Mouse (Mus musculus): ENCODE measurements around the gene Ptprg. TPM values are rescaled to one million over a fixed set of nuclear protein-coding genes. Genes with fewer than 3 reads are reported as not detected.

Gene Ptprg
- total RNA-seq (2017): not detected in 2 replicates

DNA sequence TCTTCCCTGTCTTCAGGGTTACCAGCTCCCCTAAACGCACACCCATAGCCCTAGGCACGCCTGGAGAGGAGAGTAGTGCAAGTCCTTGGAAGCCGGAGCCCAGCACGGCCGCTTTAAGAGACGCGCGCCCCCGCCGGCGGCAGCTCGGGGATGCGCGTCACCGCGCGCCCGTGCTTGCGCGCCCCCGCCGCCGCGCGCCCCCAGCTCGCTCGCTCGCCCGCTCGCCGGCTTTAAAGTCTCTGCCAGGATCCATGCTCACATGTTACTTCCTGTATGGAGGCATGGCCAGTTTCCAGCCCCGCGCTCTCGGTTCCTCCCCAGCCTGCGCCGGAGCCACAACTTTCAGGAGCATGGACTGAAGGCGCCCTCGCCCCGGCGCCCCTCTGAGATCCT is at the start of gene Ptprg:
TSS of gene Ptprg (plus strand) at position 260 of the 393 bp plus-strand sequence.
- ATAC-seq (replicated peaks in 1 of 2; ENCODE audit: insufficient read depth in 1 of 2, low FRiP score in 2 of 2, low TSS enrichment in 1 of 2, low read depth in 1 of 2, poor library complexity in 2 of 2, severe bottlenecking in 2 of 2): peak; percentile 17 to 36; a peak in 1 of 4 replicates

DNA sequence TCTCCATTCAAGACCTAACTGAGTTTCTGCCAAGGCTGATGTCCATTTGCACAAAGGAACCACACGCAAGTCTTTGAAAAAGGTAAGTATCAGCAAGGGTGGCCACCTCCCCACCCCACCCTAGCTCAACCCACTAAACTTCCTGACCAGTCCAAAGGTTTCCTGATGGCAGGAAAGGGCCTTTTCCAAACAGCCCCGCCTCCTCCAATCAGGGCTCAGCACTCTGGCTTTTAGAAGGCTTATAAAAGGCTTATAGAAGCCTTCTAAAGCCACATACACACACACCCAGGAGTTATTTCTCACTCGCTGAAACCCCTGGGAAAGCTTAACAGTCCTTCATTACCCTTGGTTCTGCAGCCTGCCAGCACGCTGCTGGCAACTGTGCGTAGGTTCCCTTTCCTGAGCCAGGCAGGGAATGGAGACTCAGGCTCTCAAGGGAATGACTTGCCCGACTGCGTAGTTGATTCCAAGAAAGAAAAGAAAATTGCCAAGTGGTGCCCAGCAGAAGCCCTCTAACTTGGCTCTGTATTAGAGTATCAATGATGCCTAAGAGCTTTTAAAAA is 49.4 kb upstream of the Ptprg start:
- no peak for ATAC-seq (replicated peaks in 1 of 2; ENCODE audit: insufficient read depth in 1 of 2, low FRiP score in 2 of 2, low TSS enrichment in 1 of 2, low read depth in 1 of 2, poor library complexity in 2 of 2, severe bottlenecking in 2 of 2)

DNA sequence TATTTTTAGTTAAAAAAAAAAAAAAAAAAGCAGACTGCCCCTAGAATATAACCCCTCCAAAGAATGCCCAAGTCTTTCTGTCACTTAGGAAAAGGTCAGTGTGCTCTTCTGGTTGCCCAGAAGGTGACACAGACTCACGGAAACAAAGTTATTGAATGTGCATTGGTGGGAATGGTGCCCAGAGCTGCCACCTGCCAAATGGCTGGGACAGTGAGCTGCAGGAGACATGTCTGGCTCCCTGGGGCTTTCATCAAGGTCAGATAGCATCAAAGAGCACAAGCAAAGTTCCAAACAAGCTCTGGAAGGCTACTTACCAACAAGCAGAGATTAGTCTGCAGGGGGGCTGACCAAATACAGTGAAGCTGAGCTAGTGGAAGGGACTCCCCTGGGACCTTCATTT is 43.2 kb upstream of the Ptprg start:
- no peak for ATAC-seq (replicated peaks in 1 of 2; ENCODE audit: insufficient read depth in 1 of 2, low FRiP score in 2 of 2, low TSS enrichment in 1 of 2, low read depth in 1 of 2, poor library complexity in 2 of 2, severe bottlenecking in 2 of 2)

DNA sequence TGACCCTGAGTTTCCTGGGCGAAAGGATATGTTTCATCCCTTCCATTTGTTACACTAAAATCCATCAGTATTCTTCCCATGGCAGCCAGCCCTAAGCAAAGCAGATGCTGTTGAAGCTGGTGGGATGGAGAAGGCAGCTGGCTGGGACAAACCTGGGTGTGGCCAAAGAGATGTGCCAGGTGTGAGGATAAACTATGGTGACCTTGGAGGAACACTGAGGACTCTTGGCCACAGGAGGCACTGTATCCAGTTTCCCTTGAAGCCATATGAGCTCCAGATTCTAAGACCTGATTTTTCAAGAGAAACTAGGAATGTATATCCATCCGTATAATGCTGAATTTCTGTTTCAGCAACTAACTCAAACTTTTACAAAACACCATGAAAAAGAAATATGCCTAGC is 34.2 kb upstream of the Ptprg start:
- no peak for ATAC-seq (replicated peaks in 1 of 2; ENCODE audit: insufficient read depth in 1 of 2, low FRiP score in 2 of 2, low TSS enrichment in 1 of 2, low read depth in 1 of 2, poor library complexity in 2 of 2, severe bottlenecking in 2 of 2)

DNA sequence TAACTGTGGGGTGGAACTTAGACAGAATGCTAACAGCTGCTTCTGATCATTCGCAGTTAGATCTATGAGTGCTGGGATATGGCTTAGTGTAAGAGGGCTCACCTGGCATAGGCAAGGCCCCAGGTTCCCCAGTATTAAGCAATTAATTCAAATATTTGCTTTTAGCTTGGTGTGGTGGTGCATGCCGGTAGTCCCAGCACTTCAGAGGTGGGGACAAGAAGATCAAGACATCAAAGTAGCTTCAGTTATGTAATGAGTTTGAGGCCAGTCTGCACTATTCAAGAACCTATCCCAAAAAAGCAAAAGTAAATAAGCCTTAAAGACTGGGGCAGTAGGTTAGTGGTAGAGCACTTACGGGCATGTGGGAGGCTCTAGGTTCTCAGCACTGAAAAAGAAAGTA is 30.3 kb upstream of the Ptprg start:
- no peak for ATAC-seq (replicated peaks in 1 of 2; ENCODE audit: insufficient read depth in 1 of 2, low FRiP score in 2 of 2, low TSS enrichment in 1 of 2, low read depth in 1 of 2, poor library complexity in 2 of 2, severe bottlenecking in 2 of 2)

DNA sequence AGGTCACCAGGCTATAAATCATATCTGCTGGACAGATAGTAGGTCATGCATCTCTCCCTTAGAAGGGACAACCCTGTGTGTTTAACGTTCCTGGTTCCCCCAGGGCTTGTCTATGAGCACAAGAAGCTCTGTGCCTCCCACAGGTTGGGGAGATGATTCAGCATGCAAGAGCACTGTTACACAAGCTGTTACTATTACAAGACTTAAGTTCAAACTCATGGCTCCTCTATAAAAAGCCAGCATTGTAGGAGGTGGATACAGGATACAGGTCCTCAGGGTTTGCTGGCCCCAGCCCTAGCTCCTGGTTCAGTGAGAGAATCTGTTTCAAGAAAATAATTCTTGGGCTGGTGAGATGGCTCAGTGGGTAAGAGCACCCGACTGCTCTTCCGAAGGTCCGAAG is 23.7 kb upstream of the Ptprg start:
- no peak for ATAC-seq (replicated peaks in 1 of 2; ENCODE audit: insufficient read depth in 1 of 2, low FRiP score in 2 of 2, low TSS enrichment in 1 of 2, low read depth in 1 of 2, poor library complexity in 2 of 2, severe bottlenecking in 2 of 2)

DNA sequence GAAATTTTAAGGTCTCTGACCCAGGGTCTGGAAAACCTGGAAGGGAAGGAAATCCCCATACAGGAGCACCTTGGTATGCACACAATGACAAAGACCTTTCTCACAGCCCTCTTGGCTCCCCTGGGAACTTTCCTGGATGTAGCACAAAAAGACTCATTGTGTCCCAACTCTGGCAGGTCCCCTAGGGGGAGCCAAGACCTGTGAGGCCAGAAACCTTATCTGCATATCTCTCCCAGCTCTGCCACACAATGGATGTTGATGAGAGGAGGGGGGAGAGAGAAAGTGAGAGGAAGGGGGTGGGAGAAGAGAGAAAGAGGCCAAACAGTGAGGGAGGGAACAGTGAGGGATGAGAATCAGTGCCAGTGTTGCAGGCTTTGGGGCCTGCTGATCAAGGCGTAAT is 18.9 kb upstream of the Ptprg start:
- no peak for ATAC-seq (replicated peaks in 1 of 2; ENCODE audit: insufficient read depth in 1 of 2, low FRiP score in 2 of 2, low TSS enrichment in 1 of 2, low read depth in 1 of 2, poor library complexity in 2 of 2, severe bottlenecking in 2 of 2)

DNA sequence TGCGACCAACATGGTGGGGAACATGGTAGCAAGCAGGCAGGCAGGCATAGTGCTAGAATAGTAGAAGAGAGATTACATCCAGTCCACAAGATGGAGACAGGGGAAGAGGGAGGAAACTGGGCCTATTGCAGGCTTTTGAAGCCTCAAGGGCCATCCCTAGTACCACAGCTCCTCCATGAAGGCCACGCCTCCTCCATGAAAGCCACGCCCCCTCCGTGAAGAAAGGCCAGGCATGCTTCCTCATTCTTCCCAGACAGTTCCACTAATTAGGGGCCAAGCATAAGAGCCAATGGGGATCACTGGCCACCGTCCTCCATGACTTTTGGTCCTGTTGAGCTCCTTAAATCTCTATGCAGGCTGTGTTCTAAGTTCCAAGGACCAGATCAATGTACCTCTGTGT is 17.2 kb upstream of the Ptprg start:
- ATAC-seq (replicated peaks in 1 of 2; ENCODE audit: insufficient read depth in 1 of 2, low FRiP score in 2 of 2, low TSS enrichment in 1 of 2, low read depth in 1 of 2, poor library complexity in 2 of 2, severe bottlenecking in 2 of 2): no peak

DNA sequence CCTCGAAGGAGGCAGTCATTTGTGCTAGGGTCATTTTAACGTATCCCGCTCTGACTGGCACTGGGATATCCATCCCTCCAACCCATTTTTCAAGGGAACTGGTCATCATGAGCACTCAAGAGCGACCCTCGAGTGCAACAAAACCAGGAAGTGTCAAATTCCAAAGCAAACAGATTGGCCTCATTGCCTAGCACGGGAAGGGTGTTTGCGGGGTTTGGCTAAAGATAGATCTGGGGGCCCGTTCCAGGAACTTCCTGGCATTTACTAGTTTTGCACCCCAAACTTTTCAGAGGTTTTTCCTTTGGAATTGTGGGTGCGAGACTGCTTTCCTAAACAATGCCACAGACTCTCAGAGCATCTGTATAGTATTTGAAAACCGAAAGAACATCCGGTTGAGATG is 1.4 kb upstream of the Ptprg start:
- ATAC-seq (replicated peaks in 1 of 2; ENCODE audit: insufficient read depth in 1 of 2, low FRiP score in 2 of 2, low TSS enrichment in 1 of 2, low read depth in 1 of 2, poor library complexity in 2 of 2, severe bottlenecking in 2 of 2): no peak

DNA sequence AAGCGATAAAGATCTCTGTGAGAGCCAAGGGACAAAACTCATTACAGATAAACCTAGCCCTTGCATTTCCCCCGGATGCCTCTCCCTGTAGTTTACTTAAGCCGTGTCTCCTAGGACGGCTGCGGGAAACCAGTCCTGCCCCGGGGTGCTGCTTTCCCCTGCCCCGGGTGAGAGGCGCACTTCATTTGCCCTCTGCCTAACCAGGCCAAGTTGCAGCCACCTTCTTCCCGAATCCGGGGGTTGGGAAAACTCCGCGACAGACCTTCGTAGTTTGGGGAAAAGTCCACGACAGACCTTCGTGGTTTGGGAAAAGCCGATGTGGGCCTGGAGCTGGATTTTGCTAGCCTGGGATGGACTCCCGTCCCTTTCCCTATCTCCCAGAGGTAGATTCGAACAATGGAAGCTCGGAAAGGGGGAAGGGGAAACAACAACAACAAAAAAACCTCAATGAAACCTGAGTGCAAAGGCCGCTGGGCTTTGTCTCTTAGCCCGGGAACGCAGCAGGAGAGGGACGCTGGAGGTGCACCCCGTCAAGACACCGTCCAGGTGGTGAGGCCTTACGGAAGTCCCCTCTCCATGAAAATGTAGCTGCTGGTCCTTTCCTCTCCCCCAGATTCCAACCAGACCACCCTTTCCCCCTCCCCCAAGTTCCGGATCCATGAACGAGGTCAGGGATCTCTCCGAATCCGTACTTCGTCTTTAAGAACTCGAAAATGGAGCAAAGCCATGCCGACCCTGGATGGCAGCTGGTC is 635 bp upstream of the Ptprg start:
- no peak for ATAC-seq (replicated peaks in 1 of 2; ENCODE audit: insufficient read depth in 1 of 2, low FRiP score in 2 of 2, low TSS enrichment in 1 of 2, low read depth in 1 of 2, poor library complexity in 2 of 2, severe bottlenecking in 2 of 2)

DNA sequence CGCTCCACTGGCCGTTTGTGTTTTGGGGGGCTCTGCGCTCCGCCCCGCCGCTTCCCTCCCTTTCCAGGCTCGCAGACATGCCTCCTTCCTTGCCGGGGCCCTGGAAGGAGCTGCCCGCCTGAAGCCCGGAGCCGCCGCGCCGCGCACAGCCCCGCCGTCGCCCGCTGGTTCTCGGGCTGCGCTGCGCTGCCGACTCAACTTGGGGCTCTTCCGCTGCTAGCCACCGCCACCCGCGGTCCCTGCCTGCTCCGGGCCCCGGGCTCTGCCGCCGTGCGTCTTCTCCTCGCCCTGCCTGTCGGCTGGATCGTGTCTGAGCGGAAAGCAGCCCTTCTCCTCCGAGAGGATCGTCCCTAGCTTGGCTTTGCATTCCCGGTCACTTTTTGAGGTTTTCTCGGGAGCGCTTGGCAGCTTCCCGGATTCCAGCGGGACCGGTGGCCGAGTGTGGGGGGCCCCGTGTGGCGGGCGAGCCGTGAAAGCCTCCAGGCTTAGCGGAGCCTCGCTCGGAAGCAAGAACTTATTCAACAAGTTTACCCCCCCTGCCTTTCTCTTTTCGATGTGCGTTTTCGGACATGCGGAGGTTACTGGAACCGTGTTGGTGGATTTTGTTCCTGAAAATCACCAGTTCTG is 460 bp downstream of the Ptprg start:
- peak in 1 of 2 experiments; percentile 44; a peak in 2 of 4 replicates for ATAC-seq (replicated peaks in 1 of 2; ENCODE audit: insufficient read depth in 1 of 2, low FRiP score in 2 of 2, low TSS enrichment in 1 of 2, low read depth in 1 of 2, poor library complexity in 2 of 2, severe bottlenecking in 2 of 2)

DNA sequence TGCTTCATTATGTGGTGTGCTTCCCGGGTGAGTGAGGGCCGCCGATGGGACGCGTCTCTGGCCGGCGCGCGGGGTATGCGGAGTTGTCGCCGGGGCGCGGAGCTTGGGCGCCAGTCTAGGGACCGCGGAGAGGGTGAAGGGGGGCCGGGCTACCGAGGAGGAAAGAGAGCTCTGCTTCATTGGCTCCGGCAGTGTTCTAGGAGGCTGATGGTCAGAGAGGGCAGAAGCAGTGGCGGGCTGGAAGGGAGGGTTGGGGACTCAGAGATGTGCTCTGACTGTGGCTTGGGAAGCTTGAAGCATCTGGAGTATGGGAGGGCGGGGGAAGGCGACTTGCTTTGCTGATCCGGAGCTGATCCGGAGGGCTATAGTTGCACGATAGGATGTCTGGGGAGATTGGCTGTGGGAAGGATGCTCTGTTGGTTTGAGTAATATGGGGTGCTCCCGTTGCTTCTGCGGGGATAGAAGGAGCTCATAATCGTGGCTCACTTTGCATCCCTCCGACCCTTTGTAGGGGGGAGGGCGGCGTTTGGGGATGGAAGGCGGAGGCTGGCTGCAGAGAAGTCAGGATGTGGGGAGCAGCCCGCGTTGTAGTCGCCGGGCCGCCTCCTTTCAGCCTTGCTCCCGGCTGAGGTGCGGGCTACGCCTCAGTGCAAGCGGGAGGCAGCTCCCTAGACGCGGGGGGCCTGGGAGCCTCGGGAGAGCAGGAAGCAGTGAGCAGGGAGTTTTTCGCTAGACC is 1.1 kb downstream of the Ptprg start:
- ATAC-seq (replicated peaks in 1 of 2; ENCODE audit: insufficient read depth in 1 of 2, low FRiP score in 2 of 2, low TSS enrichment in 1 of 2, low read depth in 1 of 2, poor library complexity in 2 of 2, severe bottlenecking in 2 of 2): no peak; a peak in 1 of 4 replicates

DNA sequence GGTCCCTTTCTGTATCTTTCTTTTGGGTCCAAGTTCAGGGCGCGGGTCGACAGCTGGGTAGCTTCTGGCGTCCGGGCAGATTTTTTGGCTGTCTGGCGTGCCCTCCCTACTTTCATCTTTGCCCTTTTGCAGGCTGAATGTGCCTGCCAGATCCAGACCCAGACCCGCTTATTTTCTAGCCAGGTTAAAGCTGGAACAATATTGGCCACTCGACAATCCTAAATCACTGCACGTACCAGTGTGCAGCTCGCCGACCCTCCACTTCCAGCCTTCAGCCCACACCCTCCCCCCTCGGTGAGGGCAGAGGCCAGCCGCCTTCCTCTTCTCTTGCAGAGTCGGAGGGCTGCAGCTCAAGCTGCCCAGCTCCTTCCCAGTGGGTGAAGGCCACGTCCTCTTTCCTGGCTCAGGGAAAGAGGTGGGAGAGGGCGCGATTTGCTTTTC is 1.7 kb downstream of the Ptprg start:
- no peak for ATAC-seq (replicated peaks in 1 of 2; ENCODE audit: insufficient read depth in 1 of 2, low FRiP score in 2 of 2, low TSS enrichment in 1 of 2, low read depth in 1 of 2, poor library complexity in 2 of 2, severe bottlenecking in 2 of 2)

DNA sequence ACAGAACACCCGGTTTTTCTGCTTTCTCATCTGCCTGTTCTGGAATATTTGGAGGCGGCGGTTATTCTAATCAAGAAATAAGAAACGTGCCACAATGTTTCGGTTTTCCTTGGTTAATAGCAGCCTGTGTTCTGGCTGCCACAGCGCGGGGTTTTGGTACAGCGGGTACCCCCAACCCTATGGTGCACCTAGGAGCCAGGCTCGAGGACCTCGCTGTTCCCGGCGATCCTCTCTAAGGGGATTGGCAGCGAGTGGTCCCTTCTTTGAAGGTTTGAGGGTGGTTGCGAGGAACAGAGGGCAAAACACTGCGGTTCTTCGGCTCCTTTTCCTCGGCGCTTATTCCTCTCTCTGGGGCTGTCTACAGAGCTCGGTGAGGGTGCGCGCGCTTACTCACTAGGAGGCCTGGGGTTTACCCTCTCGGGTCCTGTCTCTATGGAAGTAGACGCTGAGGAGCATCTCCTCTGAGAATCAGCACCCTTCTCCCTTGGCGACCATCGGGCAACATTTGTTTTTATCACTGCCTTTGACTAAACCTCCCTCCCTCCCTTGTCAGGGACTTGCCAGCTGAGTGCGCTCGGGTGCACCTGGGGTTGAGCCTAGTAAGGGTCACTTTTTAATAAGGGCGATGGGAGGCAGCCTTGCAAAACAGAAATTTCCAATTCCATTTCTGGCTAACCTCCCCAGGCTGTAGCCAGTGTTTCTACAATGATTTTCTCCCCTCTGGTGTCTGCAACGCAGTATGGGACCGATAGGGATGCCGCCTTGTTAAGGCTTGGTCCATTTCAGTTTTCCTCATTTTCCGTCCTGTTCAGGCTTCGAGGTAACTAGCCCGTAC is 2.4 kb downstream of the Ptprg start:
- no peak for ATAC-seq (replicated peaks in 1 of 2; ENCODE audit: insufficient read depth in 1 of 2, low FRiP score in 2 of 2, low TSS enrichment in 1 of 2, low read depth in 1 of 2, poor library complexity in 2 of 2, severe bottlenecking in 2 of 2)

DNA sequence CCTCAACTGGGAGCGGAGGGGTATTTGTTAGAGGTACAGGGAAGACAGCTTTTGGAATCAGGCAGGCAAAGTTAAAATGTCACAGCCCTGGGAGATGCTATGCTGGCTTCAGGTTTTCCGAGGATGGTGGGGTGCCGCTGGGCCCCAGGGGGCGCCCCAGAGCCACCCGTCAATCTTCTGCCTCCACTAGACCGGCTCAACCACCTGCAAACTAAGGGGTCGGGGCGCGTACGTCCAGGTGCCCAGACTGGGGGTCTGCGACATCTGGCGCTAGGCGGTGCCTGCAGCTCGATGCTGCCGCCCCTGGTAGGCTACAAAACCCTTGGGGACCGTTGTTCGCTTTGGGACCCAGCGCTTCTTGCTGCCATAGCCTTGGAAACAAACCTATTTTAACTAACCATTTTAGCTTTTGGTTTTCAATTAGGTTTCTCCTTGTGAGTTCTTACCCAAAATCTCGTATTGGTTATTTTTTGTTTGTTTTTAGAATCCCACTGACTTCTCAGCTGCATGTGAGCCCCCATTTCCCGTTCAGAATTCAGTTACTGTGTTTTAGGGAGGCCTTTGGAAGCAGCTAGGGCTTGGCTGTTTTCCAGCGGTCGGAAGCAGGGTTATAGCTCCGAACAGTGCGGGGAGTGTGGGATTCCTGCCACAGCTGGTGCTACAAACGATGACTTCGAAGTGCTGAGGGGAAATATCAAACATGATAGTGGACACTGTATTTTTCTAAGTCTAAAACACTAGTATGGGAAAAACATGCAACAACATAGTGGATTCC is 3.2 kb downstream of the Ptprg start:
- ATAC-seq (replicated peaks in 1 of 2; ENCODE audit: insufficient read depth in 1 of 2, low FRiP score in 2 of 2, low TSS enrichment in 1 of 2, low read depth in 1 of 2, poor library complexity in 2 of 2, severe bottlenecking in 2 of 2): peak; percentile 5 to 24; a peak in 1 of 4 replicates

DNA sequence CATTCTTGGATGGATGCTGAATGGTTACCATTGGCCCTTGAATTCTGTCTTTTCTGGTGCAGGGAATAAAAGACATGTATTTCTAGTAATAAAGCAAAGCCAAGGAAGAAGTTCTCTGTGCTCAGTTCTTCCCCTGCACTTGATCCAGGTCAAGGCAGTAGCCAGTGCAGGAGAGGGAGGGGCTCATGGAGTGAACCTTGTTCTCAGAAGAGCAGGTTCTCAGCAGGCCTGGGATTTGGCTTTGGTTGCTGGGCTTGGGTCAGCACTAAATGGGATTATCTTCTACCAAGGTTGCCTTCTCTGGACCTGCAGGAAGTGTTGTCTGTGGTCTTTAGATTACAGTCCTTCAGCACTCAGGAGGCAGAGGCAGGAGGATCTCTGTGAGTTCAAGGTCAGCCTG is 5.2 kb downstream of the Ptprg start:
- no peak for ATAC-seq (replicated peaks in 1 of 2; ENCODE audit: insufficient read depth in 1 of 2, low FRiP score in 2 of 2, low TSS enrichment in 1 of 2, low read depth in 1 of 2, poor library complexity in 2 of 2, severe bottlenecking in 2 of 2)
